Mouse (Mus musculus) forebrain, embryonic 13.5 days (tissue): ENCODE measurements around the gene Nicn1. TPM values are rescaled to one million over a fixed set of nuclear protein-coding genes. Genes with fewer than 3 reads are reported as not detected.

Experiments
- ATAC-seq: fragments of 200-750 bp; cut with Nextera tagmentation; 2 replicates; pipeline ENCODE4 v1.8.0; 2017
- H3K27ac ChIP-seq: fragments of 300-500 bp; sonication (generic); 2 replicates; pipeline ENCODE4 v1.5.1; 2015; ENCODE audit warnings: inconsistent platforms, mild to moderate bottlenecking, moderate library complexity
- H3K27me3 ChIP-seq: fragments of 300-500 bp; sonication (generic); 2 replicates; pipeline ENCODE4 v1.6.1; 2015; ENCODE audit warnings: mild to moderate bottlenecking, inconsistent platforms
- H3K36me3 ChIP-seq: fragments of 300-500 bp; sonication (generic); 2 replicates; pipeline ENCODE4 v1.6.1; 2015; ENCODE audit warnings: mild to moderate bottlenecking, inconsistent platforms; ENCODE audit not compliant: poor library complexity, severe bottlenecking
- H3K4me1 ChIP-seq: fragments of 300-500 bp; sonication (generic); 2 replicates; pipeline ENCODE4 v1.6.1; 2015; ENCODE audit warnings: inconsistent platforms
- H3K4me2 ChIP-seq: fragments of 300-500 bp; sonication (generic); 2 replicates; pipeline ENCODE4 v1.6.1; 2015; ENCODE audit warnings: inconsistent platforms, mild to moderate bottlenecking, moderate library complexity
- H3K4me3 ChIP-seq: fragments of 300-500 bp; sonication (generic); 2 replicates; pipeline ENCODE4 v1.5.1; 2015; ENCODE audit warnings: mild to moderate bottlenecking, inconsistent platforms
- H3K9ac ChIP-seq: fragments of 300-500 bp; sonication (generic); 2 replicates; pipeline ENCODE4 v1.6.1; 2015; ENCODE audit warnings: mild to moderate bottlenecking, inconsistent platforms
- H3K9me3 ChIP-seq: fragments of 300-500 bp; sonication (generic); replicated peaks from 2 replicates; pipeline ENCODE4 v1.6.1; 2016; ENCODE audit warnings: inconsistent platforms
- WGBS: fragments of 180-500 bp; shearing (Covaris S2); methylation state at CpG from one replicate; pipeline ENCODE4 v1.1.7; 2015; 5-methylcytosine and 5-hydroxymethylcytosine counted together
- polyA plus RNA-seq: library from polyadenylated mRNA; unstranded; fragments of >200 nt; fragmentation: Nextera tagmentation; extraction: Ambion mirVana; gene quantifications from 2 replicates; pipeline ENCODE4 v1.2.1, GENCODE M21; 2015

The Nicn1 gene
- polyA plus RNA-seq, 1 experiment from 2014 or later = 94.9 TPM

DNA sequence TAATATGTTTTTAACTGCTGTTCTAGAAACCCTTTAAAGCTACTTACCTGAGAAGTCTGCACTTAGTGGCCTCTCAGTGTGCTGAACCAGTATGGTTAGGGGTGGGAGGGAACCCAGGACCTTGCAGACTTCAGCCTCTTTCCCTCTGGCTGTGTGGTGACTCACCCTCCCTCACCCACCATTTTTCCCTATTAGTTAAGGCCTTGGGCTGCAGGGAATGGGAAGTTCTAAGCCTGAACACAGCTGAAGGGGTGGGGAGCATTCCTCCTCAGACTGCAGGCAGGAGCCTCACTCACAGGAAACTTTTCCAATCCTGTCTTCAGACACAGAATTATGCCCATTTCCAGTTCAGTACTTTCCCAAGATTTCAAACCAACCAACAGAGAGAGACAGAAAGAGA is 51.6 kb downstream of the Nicn1 start:
- no peak for ATAC-seq
- H3K9me3 ChIP-seq = no peaks in the 10 kb centered on the region
- H3K4me2 ChIP-seq = no peak overlapping the region
- no peak overlapping the region for H3K4me3 ChIP-seq
- no peaks in the 10 kb centered on the region for H3K27me3 ChIP-seq
- peaks cover 26% of the 10 kb centered on the region for H3K4me1 ChIP-seq
- no peak overlapping the region for H3K9ac ChIP-seq
- H3K27ac ChIP-seq = no peak overlapping the region
- H3K36me3 ChIP-seq = peaks cover 9% of the 10 kb centered on the region; the same call in 1 of the 2 replicates

DNA sequence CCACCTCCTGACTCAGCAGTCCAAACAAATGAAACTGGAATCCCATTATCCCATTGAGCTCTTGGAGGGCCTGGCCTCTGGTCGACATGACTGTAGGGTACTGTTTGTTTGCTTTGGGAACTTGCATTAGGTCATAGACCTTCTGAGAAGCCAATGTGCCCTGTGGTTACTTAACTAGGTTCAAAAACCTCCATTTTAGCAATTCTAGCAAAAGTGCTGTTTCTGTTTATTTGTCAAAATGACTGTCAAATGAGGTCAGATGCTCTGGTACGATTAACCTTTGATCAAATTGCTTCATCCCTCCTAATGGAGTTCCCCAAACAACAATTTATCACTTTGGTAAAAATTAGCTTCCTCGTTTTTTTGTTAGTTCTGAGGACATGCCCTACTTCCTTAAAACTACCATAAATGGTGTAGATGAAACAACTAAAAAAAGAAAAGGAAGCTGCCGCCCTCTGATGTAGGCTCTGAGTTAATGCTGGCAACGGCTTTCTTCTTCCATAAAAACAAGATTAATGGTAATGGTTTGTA is 52.1 kb downstream of the Nicn1 start:
- no peak overlapping the region for H3K4me3 ChIP-seq
- no peaks in the 10 kb centered on the region for H3K9me3 ChIP-seq
- peaks cover 9% of the 10 kb centered on the region; the same call in 1 of the 2 replicates for H3K36me3 ChIP-seq
- 63% methylated on average over 5 of the region's 5 CpGs for WGBS
- no peaks in the 10 kb centered on the region for H3K27me3 ChIP-seq
- H3K9ac ChIP-seq = no peak overlapping the region
- H3K27ac ChIP-seq = no peak overlapping the region; the same call in 1 of the 2 replicates
- H3K4me2 ChIP-seq = no peak overlapping the region
- peaks cover 30% of the 10 kb centered on the region for H3K4me1 ChIP-seq
- no peak for ATAC-seq

DNA sequence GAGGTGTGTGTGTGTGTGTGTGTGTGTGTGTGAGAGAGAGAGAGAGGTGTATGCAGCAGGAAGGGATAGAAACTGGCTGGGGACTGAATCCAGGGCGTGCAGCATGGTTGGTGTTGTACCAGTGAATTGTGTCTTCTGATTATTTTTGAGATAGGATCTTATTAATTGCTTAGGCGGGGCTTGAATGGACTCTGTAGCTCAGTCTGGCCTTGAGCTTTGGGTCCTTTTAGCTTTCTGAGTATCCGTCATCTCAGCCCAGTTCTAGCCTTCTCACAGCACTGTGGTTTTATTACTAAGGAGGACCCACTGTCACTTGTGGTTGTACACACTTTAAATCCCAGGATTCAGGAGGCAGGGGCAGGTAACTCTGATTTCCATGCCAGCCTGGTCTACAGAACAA is 53.1 kb downstream of the Nicn1 start:
- Histone ChIP-seq H3K4me3 (no peak overlapping the region), H3K4me2 (no peak overlapping the region), H3K27me3 (no peaks in the 10 kb centered on the region), H3K27ac (no peak overlapping the region), H3K36me3 (0 out of 2 replicates have a peak, but pooled peaks cover under 1% of the 10 kb centered on the region), H3K9me3 (no peaks in the 10 kb centered on the region), H3K9ac (0 out of 2 replicates have a peak overlapping the region, but pooled peaks have one; percentile 8), H3K4me1 (peaks cover 29% of the 10 kb centered on the region)
- no peak for ATAC-seq
- 87% methylated on average over 3 of the region's 3 CpGs for WGBS

DNA sequence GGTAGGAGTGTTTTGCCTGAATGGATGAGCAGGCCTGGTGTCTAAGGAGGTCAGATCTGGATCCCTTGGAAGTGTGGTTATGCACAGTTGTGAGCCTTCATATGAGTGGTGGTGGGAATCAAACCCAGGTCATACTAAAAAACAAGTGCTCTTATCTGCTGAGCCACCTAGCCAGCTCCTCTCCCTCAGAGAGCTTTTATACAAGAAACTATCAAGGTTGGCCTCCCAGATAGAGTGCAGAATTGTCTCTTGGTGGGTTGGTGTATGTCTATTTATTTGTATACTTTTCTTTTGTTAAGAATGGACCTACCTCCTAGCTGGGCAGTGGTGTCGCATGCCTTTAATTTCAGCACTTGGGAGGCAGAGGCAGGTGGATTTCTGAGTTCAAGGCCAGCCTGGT is 53.6 kb downstream of the Nicn1 start:
- 100% methylated on average over 1 of the region's 1 CpGs for WGBS
- ATAC-seq = no peak
- no peak overlapping the region for H3K4me2 ChIP-seq
- no peak overlapping the region for H3K9ac ChIP-seq
- no peaks in the 10 kb centered on the region for H3K27me3 ChIP-seq
- no peak overlapping the region for H3K27ac ChIP-seq
- no peak overlapping the region for H3K4me3 ChIP-seq
- peaks cover 29% of the 10 kb centered on the region for H3K4me1 ChIP-seq
- H3K9me3 ChIP-seq = no peaks in the 10 kb centered on the region
- no peaks in the 10 kb centered on the region for H3K36me3 ChIP-seq

DNA sequence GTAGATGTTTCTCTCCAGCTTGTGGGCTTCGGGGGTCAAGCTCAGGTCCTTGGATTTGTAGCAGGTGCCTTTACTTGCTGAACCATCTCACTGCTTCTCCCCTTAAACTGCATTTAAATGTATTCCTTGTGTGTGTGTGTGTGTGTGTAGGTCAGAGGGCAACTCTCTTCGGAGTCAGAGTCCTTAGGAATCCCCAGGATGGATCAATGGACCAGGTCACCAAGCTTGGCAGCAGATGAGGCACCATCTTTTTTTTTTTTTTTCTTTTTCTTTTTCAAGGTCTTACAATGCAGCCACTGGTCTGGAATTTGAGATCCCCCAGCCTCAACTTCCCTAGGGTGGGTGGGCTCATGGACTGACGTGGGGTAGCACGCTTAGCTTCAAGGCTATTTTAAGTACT is 54.2 kb downstream of the Nicn1 start:
- ATAC-seq = no peak
- 79% methylated on average over 4 of the region's 4 CpGs for WGBS
- no peaks in the 10 kb centered on the region for H3K9me3 ChIP-seq

More for the DNA sequence above, 54.2 kb downstream of the Nicn1 start:
- Histone ChIP-seq H3K9ac (no peak overlapping the region), H3K27me3 (no peaks in the 10 kb centered on the region), H3K4me2 (no peak overlapping the region), H3K27ac (no peak overlapping the region), H3K4me3 (no peak overlapping the region), H3K4me1 (peaks cover 36% of the 10 kb centered on the region), H3K36me3 (no peaks in the 10 kb centered on the region)

Other genes starting within 250 kb of the Nicn1 start
- gene Gmppb, start 241.2 kb upstream of the Nicn1 start, polyA plus RNA-seq = 20.8 and 24.4 TPM in 2 replicates
- gene Amigo3, start 237.3 kb upstream of the Nicn1 start, polyA plus RNA-seq = 2.1 and 3.0 TPM in 2 replicates
- not detected in 2 replicates for gene Mst1, start 210.0 kb upstream of the Nicn1 start, polyA plus RNA-seq
- gene Rnf123, start 207.1 kb upstream of the Nicn1 start, polyA plus RNA-seq = 32.6 and 39.5 TPM in 2 replicates
- 49.9 and 60.2 TPM in 2 replicates for gene Apeh, start 195.8 kb upstream of the Nicn1 start, polyA plus RNA-seq
- gene Bsn, start 100.0 kb upstream of the Nicn1 start, polyA plus RNA-seq = 4.7 TPM in 2 replicates
- gene Dag1, start 26.5 kb upstream of the Nicn1 start, polyA plus RNA-seq = 40.8 and 45.4 TPM in 2 replicates
- gene Amt, start 6.4 kb downstream of the Nicn1 start, polyA plus RNA-seq = 25.3 and 26.7 TPM in 2 replicates
- 317 and 330 TPM in 2 replicates for gene Rhoa, start 15.7 kb downstream of the Nicn1 start, polyA plus RNA-seq
- 30.9 and 38.1 TPM in 2 replicates for gene Tcta, start 15.7 kb downstream of the Nicn1 start, polyA plus RNA-seq
- gene Gpx1, start 48.5 kb downstream of the Nicn1 start, polyA plus RNA-seq = 489 and 518 TPM in 2 replicates
- gene Usp4, start 57.4 kb downstream of the Nicn1 start, polyA plus RNA-seq = 132 and 142 TPM in 2 replicates
- 1.5 and 2.0 TPM in 2 replicates for gene 1700102P08Rik, start 102.4 kb downstream of the Nicn1 start, polyA plus RNA-seq
- gene Ccdc36, start 138.1 kb downstream of the Nicn1 start, polyA plus RNA-seq = 1.1 and 1.2 TPM in 2 replicates
- not detected in 2 replicates for gene BC048562, start 146.1 kb downstream of the Nicn1 start, polyA plus RNA-seq
- 50.1 and 53.8 TPM in 2 replicates for gene Ccdc71, start 170.1 kb downstream of the Nicn1 start, polyA plus RNA-seq
- 54.1 and 63.9 TPM in 2 replicates for gene Klhdc8b, start 171.2 kb downstream of the Nicn1 start, polyA plus RNA-seq
- gene Lamb2, start 189.3 kb downstream of the Nicn1 start, polyA plus RNA-seq = 18.7 and 22.9 TPM in 2 replicates
- gene Usp19, start 200.2 kb downstream of the Nicn1 start, polyA plus RNA-seq = 69.7 and 80.6 TPM in 2 replicates
- 80.4 and 91.2 TPM in 2 replicates for gene Qars, start 217.3 kb downstream of the Nicn1 start, polyA plus RNA-seq
- 132 and 144 TPM in 2 replicates for gene Qrich1, start 226.4 kb downstream of the Nicn1 start, polyA plus RNA-seq